Comparison of ENCODE assay signal across 22 mouse cellular contexts in genomic region chr2:139708194-139708899, GRCm38 (mm10). TPM values are rescaled to one million over a fixed set of nuclear protein-coding genes. Genes with fewer than 3 reads are reported as not detected.
DNase-seq lines count a peak whose midpoint lies in the region; ATAC-seq and TF ChIP-seq lines count a peak whose summit lies in the region.
"Had no signal": no experiment of that assay in that cellular context is flagged by ENCODE, and none has a peak within 500 bp of the region (broad histone marks: within the 10 kb centered on the region; RNA-seq: fewer than 3 reads in every experiment).

No protein-coding gene starts in this region.

- no peak overlapping the region for H3K4me3 ChIP-seq in lung, embryonic 14.5 days (ENCODE audit: low read depth, low read length)
- H3K4me3 ChIP-seq: embryonic facial prominence, embryonic 13.5 days; forebrain, embryonic 12.5 days; heart, adult 2 months; heart, embryonic 15.5 days had no signal

- H3K27me3 ChIP-seq in lung, embryonic 14.5 days (ENCODE audit: insufficient read depth, low read length): no peaks in the 10 kb centered on the region
- H3K27me3 ChIP-seq: embryonic facial prominence, embryonic 13.5 days; forebrain, embryonic 12.5 days; heart, embryonic 15.5 days had no signal

- TF ChIP-seq CTCF in lung, embryonic 14.5 days (IDR thresholded peaks at IDR 0.05; ENCODE audit: low read depth): no peak

- peak; percentile 86 for DNase-seq in lung, embryonic 14.5 days
- DNase-seq in lung, adult 18-20 months: no peak
- peak; percentile 37 for DNase-seq in retina, postnatal 1 day
- no peak for DNase-seq in retina, embryonic 14.5 days (ENCODE audit: low spot score)
- peak; percentile 18 for DNase-seq in lung, postnatal 25 days (ENCODE audit: low spot score)
- DNase-seq in gastrocnemius, adult 8-10 months (ENCODE audit: low spot score in 2 of 2): no peak
- no peak for DNase-seq in left cerebral cortex, adult 11 months (ENCODE audit: low spot score)
- DNase-seq: adrenal gland, adult 2 months; adrenal gland, postnatal 25 days; cerebellum, adult 18-20 months; cerebellum, adult 9-11 months; cerebellum, postnatal 36 days; gastrocnemius, postnatal 14 days; heart, adult 2 months; heart, postnatal 14 days had no signal

- H3K4me2 ChIP-seq in lung, embryonic 14.5 days: no peak overlapping the region
- H3K4me2 ChIP-seq: embryonic facial prominence, embryonic 13.5 days; forebrain, embryonic 12.5 days; heart, embryonic 11.5 days; heart, embryonic 15.5 days; hindbrain, embryonic 14.5 days had no signal

- peak overlapping the region; percentile 80 for H3K27ac ChIP-seq in lung, embryonic 14.5 days (ENCODE audit: low read depth)
- H3K27ac ChIP-seq: embryonic facial prominence, embryonic 13.5 days; forebrain, embryonic 12.5 days; heart, adult 2 months; heart, embryonic 15.5 days; hindbrain, embryonic 14.5 days had no signal

- no peaks in the 10 kb centered on the region for H3K36me3 ChIP-seq in lung, embryonic 14.5 days (ENCODE audit: insufficient read depth)
- H3K36me3 ChIP-seq: embryonic facial prominence, embryonic 13.5 days; forebrain, embryonic 12.5 days; heart, embryonic 15.5 days had no signal

- no peaks in the 10 kb centered on the region for H3K9me3 ChIP-seq in lung, embryonic 14.5 days (ENCODE audit: low read depth, low read length)
- H3K9me3 ChIP-seq: embryonic facial prominence, embryonic 13.5 days; forebrain, embryonic 12.5 days; heart, embryonic 15.5 days had no signal

- WGBS in lung, embryonic 14.5 days: 29% methylated on average over 6 of the region's 6 CpGs

- peak; percentile 88 for ATAC-seq in lung, embryonic 14.5 days (ENCODE audit: insufficient read depth)
- ATAC-seq: forebrain, embryonic 16.5 days had no signal

- no peak overlapping the region for H3K9ac ChIP-seq in lung, embryonic 14.5 days
- H3K9ac ChIP-seq: embryonic facial prominence, embryonic 13.5 days; forebrain, embryonic 12.5 days; heart, embryonic 15.5 days; hindbrain, embryonic 14.5 days had no signal

- H3K4me1 ChIP-seq in lung, embryonic 14.5 days (ENCODE audit: insufficient read depth): peaks cover 6% of the 10 kb centered on the region; the same call in 1 of the 2 replicates
- H3K4me1 ChIP-seq: heart, embryonic 15.5 days had no signal

RNA-seq across cellular contexts. Expression of gene Ism1, which starts 30.4 kb away (rescaled TPM):
- 17.7 and 19.0 TPM in 2 replicates for polyA plus RNA-seq in lung, embryonic 14.5 days (2014; fragmentation: Nextera tagmentation; extraction: Ambion mirVana)
- total RNA-seq in gastrocnemius, adult 8-10 months (2022): under 1 TPM; 0.17 to 0.78 (median 0.45) TPM
- total RNA-seq: CH12.LX had no signal

Comparison
In these comparisons a context has a peak if more than half of its experiments do, and no peak if none do; other contexts are left out.
1. DNase-seq: peak in lung, embryonic 14.5 days (single experiment), retina, postnatal 1 day (single experiment) and lung, postnatal 25 days (single experiment); none in lung, adult 18-20 months (0 of 2), retina, embryonic 14.5 days (single experiment), gastrocnemius, adult 8-10 months (0 of 2) and left cerebral cortex, adult 11 months (single experiment).